Mouse (Mus musculus) kidney, embryonic 14.5 days (tissue): ENCODE measurements around the gene Cnih2. TPM values are rescaled to one million over a fixed set of nuclear protein-coding genes. Genes with fewer than 3 reads are reported as not detected.

Experiments
- ATAC-seq: fragments of 200-750 bp; cut with Nextera tagmentation; 2 replicates; pipeline ENCODE4 v1.8.0; 2017; ENCODE audit warnings: moderate number of reproducible peaks, mild to moderate bottlenecking, moderate TSS enrichment, moderate library complexity; ENCODE audit not compliant: low FRiP score, low TSS enrichment
- H3K27ac ChIP-seq: fragments of 300-500 bp; sonication (generic); 2 replicates; pipeline ENCODE4 v1.5.1; 2014; ENCODE audit warnings: low read depth, mild to moderate bottlenecking, low read length, moderate library complexity, mixed read lengths
- H3K27me3 ChIP-seq: fragments of 300-500 bp; sonication (generic); 2 replicates; pipeline ENCODE4 v1.6.1; 2014; ENCODE audit warnings: mild to moderate bottlenecking, low read length; ENCODE audit not compliant: control insufficient read depth, insufficient read depth
- H3K36me3 ChIP-seq: fragments of 300-500 bp; sonication (generic); 2 replicates; pipeline ENCODE4 v1.6.1; 2014; ENCODE audit warnings: low read length, mixed read lengths; ENCODE audit not compliant: control insufficient read depth, insufficient read depth
- H3K4me1 ChIP-seq: fragments of 300-500 bp; sonication (generic); 2 replicates; pipeline ENCODE4 v1.6.1; 2014; ENCODE audit warnings: low read length, mixed read lengths; ENCODE audit not compliant: control insufficient read depth, insufficient read depth
- H3K4me2 ChIP-seq: fragments of 300-500 bp; sonication (generic); replicated peaks from 2 replicates; pipeline ENCODE4 v1.6.1; 2014; ENCODE audit warnings: low read depth, mild to moderate bottlenecking, low read length
- H3K4me3 ChIP-seq: fragments of 300-500 bp; sonication (generic); 2 replicates; pipeline ENCODE4 v1.5.1; 2014; ENCODE audit warnings: mild to moderate bottlenecking, low read length
- H3K9ac ChIP-seq: fragments of 300-500 bp; sonication (generic); 2 replicates; pipeline ENCODE4 v1.6.1; 2014; ENCODE audit warnings: low read depth, mild to moderate bottlenecking, low read length, moderate library complexity
- H3K9me3 ChIP-seq: fragments of 300-500 bp; sonication (generic); 2 replicates; pipeline ENCODE4 v1.6.1; 2016; ENCODE audit warnings: low read length; ENCODE audit not compliant: control insufficient read depth
- WGBS: fragments of 180-500 bp; shearing (Covaris S2); extraction: QIAGEN DNeasy Blood & Tissue Kit; methylation state at CpG from one replicate; pipeline ENCODE4 v1.1.7; 2014; 5-methylcytosine and 5-hydroxymethylcytosine counted together
- polyA plus RNA-seq: library from polyadenylated mRNA; unstranded; fragments of >200 nt; fragmentation: Nextera tagmentation; extraction: Ambion mirVana; gene quantifications from 2 replicates; pipeline ENCODE4 v1.2.1, GENCODE M21; 2014

Cnih2 gene
- polyA plus RNA-seq, 1 experiment from 2014 or later: 23.1 TPM

- Histone ChIP-seq H3K4me2 (no peak overlapping the region), H3K4me3 (no peak overlapping the region)
These were observed 42.1 kb downstream of the Cnih2 start for GRCm38 (mm10) chr19:5056251-5056650.

DNA sequence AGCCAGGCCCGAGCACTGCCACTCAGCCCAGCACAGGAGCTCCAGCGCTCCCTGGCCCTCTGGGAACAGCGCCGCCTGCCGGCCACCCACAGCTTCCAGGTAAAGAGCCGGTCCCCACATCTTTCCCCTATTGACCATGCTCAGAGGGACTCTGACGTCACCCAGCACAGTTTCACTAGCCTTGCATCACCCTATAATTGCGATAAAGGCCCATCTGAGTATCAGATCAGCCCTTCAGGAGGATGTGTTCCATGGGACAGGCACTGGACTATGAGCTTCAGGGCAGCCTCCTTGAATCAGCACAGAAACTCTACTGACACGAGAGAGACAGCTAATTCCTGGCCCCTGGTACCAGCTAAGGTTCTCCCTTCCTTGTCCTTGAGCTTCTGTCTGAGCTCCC lies 44.4 kb downstream of the Cnih2 start:
- H3K9ac ChIP-seq: no peak overlapping the region
- no peak overlapping the region for H3K27ac ChIP-seq
- no peaks in the 10 kb centered on the region for H3K9me3 ChIP-seq
- no peak overlapping the region for H3K4me2 ChIP-seq
- no peak overlapping the region for H3K4me3 ChIP-seq
- peaks cover 46% of the 10 kb centered on the region for H3K4me1 ChIP-seq
- peaks cover 25% of the 10 kb centered on the region for H3K27me3 ChIP-seq
- H3K36me3 ChIP-seq: peaks cover 3% of the 10 kb centered on the region; the same call in 1 of the 2 replicates
- ATAC-seq: no peak
- 18% methylated on average over 9 of the region's 9 CpGs for WGBS

More at GRCm38 (mm10) chr19:5056251-5056650, 42.1 kb downstream of the Cnih2 start:
- no peaks in the 10 kb centered on the region for H3K9me3 ChIP-seq
- no peak overlapping the region for H3K27ac ChIP-seq
- no peaks in the 10 kb centered on the region for H3K36me3 ChIP-seq
- peaks cover 25% of the 10 kb centered on the region for H3K27me3 ChIP-seq
- WGBS: 13% methylated on average over 6 of the region's 6 CpGs
- no peak for ATAC-seq
- H3K4me1 ChIP-seq: peaks cover 54% of the 10 kb centered on the region
- H3K9ac ChIP-seq: no peak overlapping the region

- Histone ChIP-seq H3K9me3 (no peaks in the 10 kb centered on the region), H3K4me2 (no peak overlapping the region), H3K36me3 (peaks cover 9% of the 10 kb centered on the region; the same call in 1 of the 2 replicates), H3K27ac (no peak overlapping the region), H3K4me3 (no peak overlapping the region), H3K9ac (no peak overlapping the region), H3K27me3 (peaks cover 25% of the 10 kb centered on the region), H3K4me1 (peaks cover 36% of the 10 kb centered on the region)
- 60% methylated on average over 17 of the region's 17 CpGs for WGBS
- ATAC-seq: no peak
These were observed 45.5 kb downstream of the Cnih2 start for GRCm38 (mm10) chr19:5052853-5053252.

- Histone ChIP-seq H3K4me3 (no peak overlapping the region), H3K27ac (no peak overlapping the region), H3K4me1 (peaks cover 36% of the 10 kb centered on the region), H3K9me3 (no peaks in the 10 kb centered on the region), H3K9ac (0 out of 2 replicates have a peak overlapping the region, but pooled peaks have one; percentile 12), H3K27me3 (peaks cover 25% of the 10 kb centered on the region), H3K36me3 (peaks cover 11% of the 10 kb centered on the region; the same call in 1 of the 2 replicates), H3K4me2 (peak overlapping the region; percentile 15)
- WGBS: 28% methylated on average over 25 of the region's 25 CpGs
- no peak for ATAC-seq
These were observed 46.0 kb downstream of the Cnih2 start for GRCm38 (mm10) chr19:5052166-5052822.

GRCm38 (mm10) chr19:5051515-5051914 lies 46.8 kb downstream of the Cnih2 start:
- peak overlapping the region; percentile 24; the same call in 1 of the 2 replicates for H3K9ac ChIP-seq
- H3K36me3 ChIP-seq: peaks cover 18% of the 10 kb centered on the region
- peaks cover 30% of the 10 kb centered on the region for H3K4me1 ChIP-seq
- no peak for ATAC-seq
- WGBS: 49% methylated on average over 3 of the region's 3 CpGs
- peak overlapping the region; percentile 36 for H3K4me2 ChIP-seq
- H3K9me3 ChIP-seq: no peaks in the 10 kb centered on the region
- no peak overlapping the region for H3K27ac ChIP-seq
- H3K4me3 ChIP-seq: peak overlapping the region; percentile 29; the same call in 1 of the 2 replicates
- peaks cover 25% of the 10 kb centered on the region for H3K27me3 ChIP-seq

- Histone ChIP-seq H3K4me1 (peaks cover 26% of the 10 kb centered on the region), H3K27ac (no peak overlapping the region)
- 13% methylated on average over 17 of the region's 17 CpGs for WGBS
These were observed 47.3 kb downstream of the Cnih2 start for GRCm38 (mm10) chr19:5051031-5051430.

GRCm38 (mm10) chr19:5050047-5050905 lies 48.0 kb downstream of the Cnih2 start, which contains the start of gene Rin1:
Gene Rin1, plus strand, starts transcription at chr19:5050481.
- Histone ChIP-seq H3K9me3 (no peaks in the 10 kb centered on the region), H3K36me3 (peaks cover 23% of the 10 kb centered on the region), H3K27me3 (peaks cover 25% of the 10 kb centered on the region), H3K4me2 (peak within 1 kb of the TSS; percentile 36), H3K27ac (no peak within 1 kb of the TSS), H3K9ac (peak within 1 kb of the TSS; percentile 44; the same call in 1 of the 2 replicates), H3K4me3 (peak within 1 kb of the TSS; percentile 29; the same call in 1 of the 2 replicates), H3K4me1 (peaks cover 25% of the 10 kb centered on the region)
- peak; percentile 38 for ATAC-seq
- WGBS: 13% methylated on average over 14 of the region's 14 CpGs

More at GRCm38 (mm10) chr19:5051031-5051430, 47.3 kb downstream of the Cnih2 start:
- Histone ChIP-seq H3K9me3 (no peaks in the 10 kb centered on the region), H3K4me2 (peak overlapping the region; percentile 36), H3K27me3 (peaks cover 25% of the 10 kb centered on the region), H3K4me3 (peak overlapping the region; percentile 29; the same call in 1 of the 2 replicates), H3K9ac (peak overlapping the region; percentile 44; the same call in 1 of the 2 replicates), H3K36me3 (peaks cover 23% of the 10 kb centered on the region)
- ATAC-seq: peak; percentile 13; the same call in 1 of the 2 replicates

DNA sequence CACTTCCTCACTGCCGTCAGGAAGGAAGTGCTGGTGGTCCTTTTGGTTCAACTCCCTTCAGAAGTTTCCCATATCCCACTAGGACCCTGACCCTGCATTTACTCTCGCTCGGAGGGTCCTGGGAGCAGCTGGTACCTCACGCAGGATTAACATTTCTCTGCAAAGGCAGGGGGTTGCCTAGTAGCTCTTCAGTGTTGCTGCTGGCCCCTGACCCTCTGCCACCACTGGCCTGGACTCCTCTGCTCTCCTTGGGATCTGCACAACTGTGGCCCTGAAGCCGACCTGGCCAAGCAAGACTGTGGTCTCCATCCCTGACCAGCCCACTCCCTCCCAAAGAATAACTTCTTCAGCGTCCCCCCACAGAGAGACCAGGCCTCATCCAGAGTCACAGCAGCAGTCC lies 49.0 kb downstream of the Cnih2 start:
- Histone ChIP-seq H3K4me1 (peaks cover 25% of the 10 kb centered on the region), H3K4me3 (no peak overlapping the region), H3K9ac (no peak overlapping the region), H3K9me3 (no peaks in the 10 kb centered on the region), H3K27ac (no peak overlapping the region), H3K4me2 (no peak overlapping the region), H3K36me3 (peaks cover 23% of the 10 kb centered on the region), H3K27me3 (peaks cover 25% of the 10 kb centered on the region)
- WGBS: 85% methylated on average over 6 of the region's 6 CpGs
- ATAC-seq: no peak
